Mouse (Mus musculus) erythroblast, adult 5-6 weeks (primary cell): Measurements from ENCODE around the gene Spindoc. TPM values are rescaled to one million over a fixed set of nuclear protein-coding genes. Genes with fewer than 3 reads are reported as not detected.

Experiments
- ATAC-seq: replicated peaks from 2 replicates; pipeline ENCODE4 v1.8.0; 2016; ENCODE audit warnings: moderate number of reproducible peaks, mild to moderate bottlenecking, moderate TSS enrichment, inconsistent platforms; ENCODE audit not compliant: poor library complexity, low FRiP score, severe bottlenecking
- total RNA-seq, 2 experiments: library from RNA; stranded (forward) in 1 of 2; stranded (reverse) in 1 of 2; fragments of 150-400 nt in 1 of 2; fragments of 200-764, 138-1000 nt in 1 of 2; gene quantifications; 2 replicates each; pipeline versions ENCODE4 v1.2.3 to v1.2.4; 2015 to 2017; ENCODE audit warnings: low replicate concordance in 2 of 2

Spindoc gene
- total RNA-seq, 2 experiments from 2014 or later = 0.09 to 7.5 TPM

DNA sequence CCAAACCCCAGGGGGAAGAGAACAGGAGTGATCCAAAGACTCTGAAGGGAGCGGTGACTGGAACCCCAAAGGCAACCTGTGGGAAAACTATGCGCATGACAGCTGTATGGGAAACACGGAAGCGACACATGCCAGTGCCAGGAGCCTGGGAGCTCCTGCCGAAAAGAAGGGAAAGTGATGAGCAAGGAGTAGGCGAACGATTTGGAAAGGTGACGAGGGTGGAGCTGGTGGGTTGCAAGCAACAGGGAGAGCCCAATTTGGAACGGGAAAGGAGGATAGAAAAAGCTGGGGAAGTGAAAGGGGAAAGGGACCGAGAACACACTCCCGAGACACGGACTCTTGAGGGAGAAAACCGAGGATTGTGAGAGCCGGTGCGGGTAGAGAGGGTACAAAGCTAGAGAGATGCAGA lies 42.4 kb downstream of the Spindoc start:
- ATAC-seq = no peak

GRCm38 (mm10) chr19:7339867-7340266 lies 42.9 kb downstream of the Spindoc start:
- ATAC-seq = no peak

- no peak for ATAC-seq
These were observed 43.8 kb downstream of the Spindoc start for GRCm38 (mm10) chr19:7339026-7339425.

DNA sequence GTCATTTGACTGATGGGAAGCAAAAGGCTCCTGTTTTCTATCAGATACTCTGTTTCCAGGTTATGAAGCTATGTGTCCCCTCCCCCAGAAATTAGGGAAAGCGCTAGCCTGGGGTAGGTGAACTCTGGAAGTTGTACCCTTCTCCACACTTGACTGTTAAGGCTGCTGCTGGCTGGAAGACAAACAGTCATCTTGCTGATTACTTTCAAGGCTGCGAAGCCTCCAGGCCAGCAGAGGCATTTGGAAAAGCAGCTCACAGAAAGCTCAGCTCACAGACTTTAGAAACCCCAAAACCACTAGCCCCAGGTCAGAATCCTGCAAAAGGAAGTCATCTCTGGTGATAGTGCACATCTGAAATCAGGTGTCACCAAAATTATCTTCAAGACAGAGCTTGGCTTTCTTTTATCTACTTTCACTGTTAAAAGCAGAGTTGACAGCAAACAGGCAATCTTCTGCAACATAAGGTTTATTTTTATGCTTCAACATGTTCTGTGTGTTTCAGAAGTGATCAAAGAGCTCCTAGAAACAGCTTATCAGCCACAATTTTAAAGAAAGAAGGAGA lies 44.9 kb downstream of the Spindoc start:
- ATAC-seq = no peak

GRCm38 (mm10) chr19:7335656-7336055 lies 47.1 kb downstream of the Spindoc start:
- no peak for ATAC-seq

DNA sequence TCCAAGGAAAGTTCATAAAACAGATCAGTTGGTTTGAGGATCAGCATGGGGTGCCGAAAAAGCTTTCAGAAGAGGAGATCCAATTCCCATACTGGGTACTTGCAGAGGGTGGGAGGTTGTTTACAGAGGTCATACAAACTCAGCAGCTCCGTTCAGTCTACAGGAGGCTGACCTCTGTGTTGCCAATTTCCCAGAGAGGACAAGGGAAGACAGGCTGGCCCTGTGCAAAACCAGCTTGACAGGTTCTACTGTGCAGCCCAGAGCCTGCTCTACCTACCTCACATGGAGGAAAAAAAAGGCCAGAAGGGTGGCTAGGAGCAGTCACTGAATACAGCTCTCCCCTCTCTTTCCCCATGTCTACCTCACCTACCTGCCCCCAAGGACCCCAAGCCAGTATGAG lies 48.7 kb downstream of the Spindoc start:
- ATAC-seq = no peak

DNA sequence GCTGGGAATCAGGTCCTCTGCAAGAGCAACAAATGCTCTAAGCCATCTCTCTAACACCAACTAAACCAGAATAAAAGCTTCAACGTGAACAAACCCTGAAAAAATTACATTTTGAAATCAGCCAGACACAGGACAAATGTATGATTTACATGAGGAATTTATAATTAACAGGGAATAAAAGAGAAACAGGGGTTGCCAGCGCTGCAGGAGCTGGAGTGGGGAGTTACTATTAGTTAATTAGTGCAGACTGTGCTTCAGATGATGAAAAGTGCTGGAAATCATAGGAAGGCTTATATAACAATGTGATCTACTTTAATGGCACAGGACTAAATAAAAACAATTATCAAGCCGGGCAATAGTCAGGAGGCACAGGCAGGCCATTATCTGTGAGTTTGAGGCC lies 61.4 kb downstream of the Spindoc start:
- ATAC-seq = no peak

- no peak for ATAC-seq
These were observed 62.6 kb downstream of the Spindoc start for GRCm38 (mm10) chr19:7320181-7320580.

- no peak for ATAC-seq
These were observed 65.1 kb downstream of the Spindoc start for GRCm38 (mm10) chr19:7317716-7318115.

DNA sequence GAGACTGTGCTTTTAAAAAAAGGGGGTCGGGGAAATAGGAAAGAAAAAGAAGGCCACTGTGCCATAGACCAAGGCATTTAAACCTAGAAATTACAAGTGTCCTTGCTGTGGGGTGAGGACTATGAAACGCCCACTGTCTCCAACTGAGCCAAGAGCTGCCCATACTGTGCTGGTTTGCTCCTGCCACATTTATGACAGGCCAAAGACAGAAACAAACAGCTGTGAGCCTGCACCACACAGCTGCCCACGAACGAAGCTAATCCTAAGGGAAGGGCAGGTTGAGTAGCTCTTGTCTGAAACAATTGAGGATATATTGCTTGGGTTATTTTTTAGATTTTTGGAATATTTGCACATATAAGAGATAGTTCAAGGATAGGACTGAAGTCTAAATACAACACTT lies 66.0 kb downstream of the Spindoc start:
- no peak for ATAC-seq

- ATAC-seq = no peak
These were observed 67.2 kb downstream of the Spindoc start for GRCm38 (mm10) chr19:7315587-7315984.

DNA sequence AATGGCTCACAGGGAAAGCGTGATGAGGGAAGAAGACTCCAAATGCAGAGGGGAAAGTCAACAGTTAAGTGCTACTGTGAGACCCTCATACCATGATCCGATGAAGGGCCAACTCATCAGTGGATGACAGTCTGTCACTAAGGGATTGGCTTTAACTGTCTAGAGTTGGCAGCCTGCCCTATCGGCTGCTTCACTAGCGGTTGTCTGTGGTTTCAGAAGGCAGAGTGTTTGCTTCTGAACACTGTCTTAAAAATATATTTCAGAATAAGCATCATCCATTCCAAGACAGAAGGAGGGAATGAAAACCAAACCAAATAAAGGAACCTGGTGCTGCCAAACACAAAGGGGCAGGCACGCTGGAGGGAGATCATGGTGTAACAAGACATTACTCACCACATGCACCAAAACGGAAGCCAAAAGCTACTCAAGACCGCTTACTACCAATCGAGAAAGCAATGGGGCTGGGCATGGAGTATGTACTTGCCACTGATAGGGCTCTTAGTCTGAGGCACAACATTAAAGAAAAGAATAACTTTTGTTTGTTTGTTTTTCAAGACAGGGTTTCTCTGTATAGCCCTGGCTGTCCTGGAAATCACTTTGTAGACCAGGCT lies 67.7 kb downstream of the Spindoc start:
- ATAC-seq = no peak

- no peak for ATAC-seq
These were observed 69.1 kb downstream of the Spindoc start for GRCm38 (mm10) chr19:7313660-7314059.

GRCm38 (mm10) chr19:7311306-7311705 lies 71.5 kb downstream of the Spindoc start:
- ATAC-seq = no peak

DNA sequence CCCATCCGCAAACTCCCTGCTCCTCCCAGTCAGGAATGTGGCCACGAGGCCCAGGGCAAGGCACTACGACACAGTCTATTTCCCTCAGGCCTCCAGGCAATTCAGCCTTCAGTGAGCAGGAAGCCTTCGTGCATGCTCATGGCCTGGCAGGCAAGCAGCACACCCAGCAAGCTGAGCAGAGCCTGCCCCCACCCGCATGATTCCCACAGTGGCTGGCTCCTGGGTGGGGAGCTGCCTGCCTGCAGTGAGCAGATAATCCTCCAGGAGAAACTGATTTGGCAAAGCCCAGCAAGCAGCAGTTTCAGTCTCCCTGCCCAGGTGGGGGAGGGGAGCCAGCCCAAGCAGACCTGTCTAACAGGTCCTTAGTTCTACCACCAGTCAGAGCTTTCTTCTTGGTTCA lies 72.1 kb downstream of the Spindoc start:
- peak; percentile 86 for ATAC-seq

DNA sequence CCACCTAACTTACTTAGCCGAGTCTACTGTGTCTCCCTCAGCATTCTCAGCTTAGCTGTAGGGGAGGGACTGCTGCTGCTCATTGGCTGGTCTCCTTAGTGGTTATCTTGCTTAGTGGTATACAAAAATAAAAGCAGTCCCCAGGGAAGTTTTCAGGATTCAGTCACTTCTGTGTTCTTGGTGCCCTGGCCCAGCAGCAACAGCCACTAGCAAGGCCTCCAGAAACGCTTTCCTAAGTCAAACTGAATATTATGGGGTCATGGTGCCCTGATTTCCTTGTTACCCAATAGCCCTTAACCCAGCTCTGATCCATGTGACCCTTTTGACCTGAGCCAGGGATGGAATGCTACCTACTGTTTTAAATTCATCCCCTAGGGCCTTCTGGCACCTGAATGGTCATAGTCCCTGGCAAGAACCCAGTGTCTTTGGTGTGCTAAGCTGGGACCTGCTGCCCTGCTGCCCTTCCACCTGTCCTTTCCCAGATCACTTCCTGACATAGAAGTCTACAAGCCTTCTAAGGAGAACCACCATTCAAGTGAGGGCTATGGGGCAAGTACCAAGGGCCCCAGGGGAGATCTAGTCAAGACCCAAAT lies 73.0 kb downstream of the Spindoc start:
- ATAC-seq = no peak

GRCm38 (mm10) chr19:7307995-7308770 lies 74.6 kb downstream of the Spindoc start:
- ATAC-seq = 0 out of 2 replicates have a peak, but pooled peaks have one; percentile 21

DNA sequence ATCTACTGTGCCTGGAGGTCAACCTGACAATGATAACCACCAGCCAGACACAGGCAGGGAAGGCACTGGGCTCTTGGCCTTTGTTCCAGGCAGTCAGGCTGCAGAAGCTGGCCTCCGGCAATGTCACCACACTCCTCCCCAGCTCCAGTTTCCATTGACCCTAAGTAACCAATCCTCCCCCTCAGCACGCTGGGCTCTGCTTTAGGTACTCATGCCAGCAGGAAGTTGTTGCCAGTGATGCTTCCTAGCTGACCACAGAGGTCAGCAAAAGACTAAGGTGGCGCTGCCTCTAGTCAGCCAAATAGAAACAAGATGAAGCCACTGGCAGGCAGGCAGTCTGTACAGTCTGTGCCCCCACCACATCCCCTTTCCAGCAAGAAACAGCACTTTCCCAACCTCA lies 75.8 kb downstream of the Spindoc start:
- ATAC-seq = no peak

- ATAC-seq = no peak
These were observed 77.1 kb downstream of the Spindoc start for GRCm38 (mm10) chr19:7305380-7306310.

DNA sequence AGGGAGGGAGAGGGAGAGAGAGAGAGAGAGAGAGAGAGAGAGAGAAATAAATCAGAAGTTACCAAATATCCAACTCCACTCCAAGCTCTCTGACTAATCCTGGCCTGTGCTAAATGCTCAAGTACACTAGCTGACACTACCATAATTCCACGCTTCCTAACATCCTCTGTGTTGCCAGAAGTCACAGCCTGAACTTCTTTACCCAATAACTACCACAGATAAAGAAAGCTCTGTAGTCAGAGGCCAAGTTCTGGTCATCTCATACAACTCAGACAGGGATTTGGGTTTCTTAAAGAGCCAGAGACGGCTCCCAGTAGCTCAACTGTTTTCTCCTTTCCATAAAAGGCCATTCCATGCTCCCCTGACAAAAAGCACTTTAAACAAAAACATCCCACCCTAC lies 78.0 kb downstream of the Spindoc start:
- no peak for ATAC-seq
